Mouse (Mus musculus) layer of hippocampus, adult 11-12 months (tissue): ENCODE measurements around the gene Scrn2.
A peak's percentile ranks its signal among the peaks of the same experiment; 100 is the strongest.

Experiments
- DNase-seq: peaks from one replicate; pipeline ENCODE4 v3.0.0; 2022; ENCODE audit warnings: low spot score

The Scrn2 gene

DNA sequence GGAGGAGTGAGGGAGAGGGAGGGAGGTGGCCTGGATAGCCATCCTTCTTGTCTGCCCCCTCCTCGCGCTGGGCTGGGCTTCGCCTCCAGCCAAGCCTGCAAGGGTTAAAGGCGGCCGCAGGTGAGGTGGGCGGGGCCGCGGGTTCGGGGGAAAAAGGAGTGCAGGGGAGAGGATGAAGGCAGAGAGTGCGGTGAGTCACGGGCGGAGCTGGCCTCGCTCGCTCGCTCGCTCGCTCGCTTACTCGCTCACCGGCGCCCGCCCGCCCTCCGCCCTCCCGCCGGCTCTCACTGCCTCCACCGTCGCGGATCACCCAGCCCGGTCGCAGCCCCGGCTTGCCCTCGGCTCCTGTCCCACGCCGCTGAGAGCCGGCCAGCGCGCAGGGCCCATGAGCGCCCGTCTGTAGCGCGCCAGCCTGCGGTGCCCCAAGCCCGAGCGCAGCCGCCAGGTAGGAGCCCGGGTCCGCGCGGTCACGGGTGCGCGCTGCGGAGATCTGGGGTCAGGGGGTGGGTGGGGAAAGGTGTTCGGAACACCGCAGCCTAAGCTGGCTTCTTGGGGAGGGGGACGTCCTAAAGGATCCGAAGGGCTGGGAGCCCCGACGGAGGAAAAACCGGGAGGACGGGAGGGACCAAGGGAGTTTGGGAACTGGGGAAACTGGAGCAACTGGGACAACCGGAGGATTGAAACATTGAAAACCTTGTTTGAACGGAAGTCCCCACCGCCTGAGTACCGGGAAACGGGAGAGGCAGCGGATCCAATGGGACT, 11.0 kb upstream of the Scrn2 start:
- no peak for DNase-seq

DNA sequence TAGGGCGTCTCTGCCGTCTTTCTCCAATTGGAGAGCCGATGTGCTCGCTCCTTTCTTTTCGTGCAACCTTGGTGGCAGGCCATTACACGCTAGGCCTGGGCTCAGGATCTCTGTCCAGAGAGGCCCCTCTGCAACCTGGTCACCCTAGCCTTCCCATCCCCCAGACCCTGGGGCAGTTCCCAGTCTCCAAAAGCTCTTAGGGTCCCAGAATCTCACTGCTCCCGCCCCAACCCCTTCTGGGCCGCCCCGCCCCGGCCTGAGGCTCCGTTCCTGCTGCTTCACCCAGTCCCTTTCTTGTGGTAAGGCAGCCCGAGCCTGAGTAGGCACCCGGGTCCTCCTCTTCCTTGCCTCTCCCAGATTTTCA, 10.4 kb upstream of the Scrn2 start:
- no peak for DNase-seq

DNA sequence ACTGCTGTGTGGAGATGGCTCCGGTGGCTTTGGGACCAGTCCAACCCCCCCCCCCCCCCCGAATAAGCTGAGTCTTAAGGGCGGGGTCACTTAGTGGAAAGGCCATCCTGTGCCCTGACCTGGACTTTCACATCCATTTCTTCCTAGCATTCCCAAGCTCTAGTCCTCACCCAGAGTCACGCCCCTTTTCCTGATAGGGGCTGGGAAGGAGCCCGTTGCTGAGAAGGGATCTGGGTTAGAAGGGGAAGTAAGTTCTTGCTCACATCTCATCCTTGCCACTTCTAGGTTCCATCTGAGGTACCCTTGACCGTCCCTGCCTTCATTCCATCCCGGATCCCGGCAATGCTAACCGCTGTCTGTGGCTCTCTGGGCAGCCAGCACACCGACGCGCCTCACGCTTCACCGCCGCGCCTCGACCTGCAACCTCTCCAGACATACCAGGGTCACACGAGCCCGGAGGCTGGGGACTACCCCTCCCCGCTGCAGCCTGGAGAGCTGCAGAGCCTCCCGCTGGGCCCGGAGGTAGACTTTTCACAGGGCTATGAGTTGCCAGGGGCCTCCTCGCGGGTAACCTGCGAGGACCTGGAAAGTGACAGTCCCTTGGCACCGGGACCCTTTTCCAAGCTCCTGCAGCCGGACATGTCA, 8.5 kb upstream of the Scrn2 start:
- no peak for DNase-seq

DNA sequence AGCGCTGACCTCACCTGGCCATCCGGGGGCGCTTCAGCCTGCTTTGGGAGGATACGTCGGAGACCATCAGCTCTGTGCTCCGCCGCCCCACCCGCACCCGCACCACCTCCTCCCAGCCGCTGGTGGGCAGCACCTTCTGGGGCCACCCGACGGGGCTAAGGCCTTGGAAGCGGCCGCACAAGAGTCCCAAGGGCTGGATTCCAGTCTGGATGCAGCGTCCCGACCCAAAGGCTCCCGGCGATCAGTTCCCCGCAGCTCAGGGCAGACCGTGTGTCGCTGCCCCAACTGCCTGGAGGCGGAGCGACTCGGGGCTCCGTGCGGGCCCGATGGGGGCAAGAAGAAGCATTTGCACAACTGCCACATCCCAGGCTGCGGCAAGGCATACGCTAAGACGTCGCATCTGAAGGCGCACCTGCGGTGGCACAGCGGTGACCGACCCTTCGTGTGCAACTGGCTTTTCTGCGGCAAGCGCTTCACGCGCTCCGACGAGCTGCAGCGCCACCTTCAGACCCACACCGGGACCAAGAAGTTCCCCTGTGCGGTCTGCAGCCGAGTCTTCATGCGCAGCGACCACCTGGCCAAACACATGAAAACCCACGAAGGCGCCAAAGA, 7.8 kb upstream of the Scrn2 start:
- peak; percentile 63 for DNase-seq

DNA sequence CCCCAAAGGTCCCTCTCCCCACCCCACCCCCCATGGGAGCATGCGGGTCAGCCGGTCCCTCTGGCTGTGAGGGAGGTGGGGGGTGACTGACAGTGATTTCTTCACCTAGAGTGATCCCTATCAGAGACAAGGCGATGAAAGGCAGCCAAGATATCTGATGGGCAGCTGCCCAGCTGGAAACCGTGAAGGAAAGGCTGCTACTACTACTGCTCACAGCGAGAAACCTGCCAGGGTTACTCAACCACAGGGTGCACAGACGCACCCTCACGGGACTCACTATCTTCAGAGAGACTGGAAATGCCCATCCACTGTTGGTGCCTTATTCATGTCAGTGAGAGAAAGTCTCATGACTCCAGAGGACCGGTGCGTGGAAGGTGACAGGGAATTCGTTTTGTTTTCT, 4.8 kb upstream of the Scrn2 start:
- no peak for DNase-seq

DNA sequence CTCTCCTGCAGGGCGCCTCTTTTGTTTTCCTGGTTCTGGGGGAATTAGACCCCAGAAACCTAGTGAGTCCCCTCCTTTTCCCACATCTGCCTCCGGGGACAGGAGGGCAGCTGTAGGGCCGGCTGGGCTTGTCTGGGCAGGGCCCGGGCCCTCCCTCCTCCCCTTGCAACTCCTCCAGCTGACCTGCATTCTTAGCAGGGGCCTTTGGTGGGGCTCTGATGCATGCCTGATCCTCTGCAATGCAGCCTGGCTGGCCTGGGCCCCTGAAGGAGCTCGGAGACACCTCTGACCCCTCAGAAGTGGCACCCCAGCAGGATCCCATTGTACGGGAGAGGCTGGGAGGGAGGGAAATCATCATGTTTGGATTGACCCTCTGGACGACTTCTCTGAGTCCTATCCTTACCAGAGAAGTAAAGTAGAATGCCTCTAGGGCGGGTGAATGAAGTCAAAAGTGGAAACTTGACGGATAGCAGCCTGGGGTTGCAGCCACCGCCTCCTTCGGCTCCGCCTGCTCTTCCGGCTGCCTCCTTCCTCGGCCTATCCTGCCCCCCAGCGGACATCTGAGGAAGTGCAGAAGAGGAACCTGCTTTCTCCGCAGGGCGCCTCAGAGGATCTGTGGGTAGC, 3.9 kb upstream of the Scrn2 start:
- peak; percentile 81 for DNase-seq

DNA sequence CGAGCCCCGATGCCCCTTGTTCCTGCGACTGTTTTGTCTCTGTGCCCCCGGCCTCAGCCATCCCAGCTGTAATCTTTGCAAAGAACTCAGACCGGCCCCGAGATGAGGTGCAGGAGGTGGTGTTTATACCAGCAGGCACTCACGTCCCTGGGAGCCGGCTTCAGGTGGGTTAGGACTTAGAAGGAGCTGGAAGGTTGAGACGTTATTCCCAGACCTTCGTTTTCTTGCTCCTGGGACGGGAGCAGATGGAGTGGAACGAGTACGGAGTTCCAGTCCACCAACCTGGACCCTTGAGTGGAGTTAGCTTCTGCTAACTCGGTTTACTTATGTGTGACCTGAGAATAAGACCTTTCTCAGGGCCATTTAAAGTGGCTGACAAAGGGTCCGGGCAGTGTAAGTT, 688 bp downstream of the Scrn2 start:
- DNase-seq, result no peak

DNA sequence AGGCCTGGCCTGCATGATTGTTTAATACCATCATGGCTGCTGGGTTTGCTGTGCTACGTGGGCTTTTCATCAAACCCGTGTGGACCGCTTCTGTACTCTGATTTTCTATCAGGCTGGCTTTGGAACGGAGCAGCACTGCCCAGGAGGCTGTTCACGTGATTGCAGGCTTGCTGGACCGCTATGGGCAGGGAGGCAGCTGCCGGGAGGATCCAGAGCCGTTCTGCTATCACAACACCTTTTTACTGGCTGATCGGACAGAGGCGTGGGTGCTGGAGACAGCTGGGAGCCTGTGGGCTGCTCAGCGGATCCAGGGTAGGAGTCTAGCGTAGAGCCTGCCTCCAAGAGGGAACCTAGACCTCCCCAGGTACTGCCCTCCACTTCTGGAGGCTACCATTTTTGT, 2.2 kb downstream of the Scrn2 start:
- no peak for DNase-seq

DNA sequence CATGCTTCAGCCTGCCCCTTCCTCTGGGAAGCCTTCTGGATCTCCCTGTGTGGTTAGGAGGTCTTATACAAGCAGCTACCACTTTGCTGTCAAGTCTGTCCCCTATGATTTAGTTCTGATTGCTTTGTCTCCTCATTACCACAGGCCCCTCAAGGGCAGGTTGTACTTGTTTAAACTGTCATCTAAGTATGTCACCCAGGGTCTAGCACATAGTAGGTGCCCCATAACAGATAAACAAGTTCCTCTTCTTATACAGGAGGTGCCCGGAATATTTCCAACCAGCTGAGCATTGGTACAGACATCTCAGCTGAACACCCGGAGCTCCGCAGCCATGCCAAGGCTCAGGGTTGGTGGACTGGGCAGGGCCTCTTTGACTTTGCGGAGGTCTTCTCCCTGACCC, 2.8 kb downstream of the Scrn2 start:
- DNase-seq, result no peak

DNA sequence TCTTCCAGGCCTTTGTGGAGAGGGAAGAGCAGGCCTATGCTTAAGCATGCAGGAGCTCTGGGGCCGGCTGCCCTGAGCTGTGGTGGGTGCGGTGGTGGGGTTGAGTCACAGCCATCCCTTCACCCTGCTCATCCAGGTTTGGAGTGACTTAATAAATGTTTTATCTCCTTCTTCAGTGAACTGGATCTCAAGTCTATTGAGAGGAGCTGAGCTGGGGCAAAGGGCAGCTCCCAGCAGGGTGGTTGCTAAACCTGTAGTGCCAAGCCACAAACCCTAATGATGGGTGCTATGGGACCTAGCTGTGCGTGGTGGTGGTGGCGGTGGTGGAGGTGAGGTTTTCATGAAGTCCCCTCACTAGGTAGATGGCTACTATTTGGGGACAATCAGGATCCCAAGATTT, 4.0 kb downstream of the Scrn2 start:
- DNase-seq, result no peak

DNA sequence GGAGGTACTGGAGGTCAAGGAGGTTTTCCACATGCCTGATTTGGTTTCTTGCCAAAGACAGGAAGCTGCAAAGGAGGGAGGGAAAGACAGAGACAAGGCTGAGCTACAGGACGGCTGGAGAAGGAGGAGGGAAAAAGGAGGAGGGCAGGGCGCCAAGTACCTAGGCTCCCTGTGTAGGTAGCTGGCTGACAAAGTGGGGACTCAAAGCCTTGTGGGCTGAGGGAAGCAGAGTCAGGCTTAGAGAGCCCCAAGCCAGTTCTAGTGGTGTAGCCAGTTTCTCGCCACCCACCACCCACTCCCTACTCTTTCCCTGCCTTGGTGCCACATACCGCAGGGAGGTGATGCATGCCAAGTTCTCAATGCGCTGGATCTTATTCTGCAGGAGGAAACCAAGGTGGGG, 6.4 kb downstream of the Scrn2 start:
- DNase-seq, result no peak

DNA sequence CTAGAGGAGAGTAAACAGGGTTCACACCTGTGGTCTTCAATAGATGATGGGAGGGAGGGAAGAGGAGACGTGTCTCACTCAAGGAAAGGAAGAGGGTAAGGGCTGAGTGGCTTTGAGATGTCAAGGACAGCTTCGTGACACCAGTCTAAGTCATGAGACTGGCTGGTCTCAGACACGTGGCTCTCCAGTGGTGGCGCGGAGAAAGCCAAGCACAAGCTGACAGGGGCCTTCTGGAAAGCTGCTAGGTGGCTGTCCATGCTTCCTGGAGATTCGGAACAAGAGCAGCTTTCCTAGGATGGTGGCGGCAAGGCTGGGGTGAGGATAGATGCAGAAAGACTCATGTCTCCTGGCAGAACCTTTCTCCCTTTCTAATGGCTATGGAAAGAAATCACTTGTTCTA, 9.1 kb downstream of the Scrn2 start:
- DNase-seq, result no peak

DNA sequence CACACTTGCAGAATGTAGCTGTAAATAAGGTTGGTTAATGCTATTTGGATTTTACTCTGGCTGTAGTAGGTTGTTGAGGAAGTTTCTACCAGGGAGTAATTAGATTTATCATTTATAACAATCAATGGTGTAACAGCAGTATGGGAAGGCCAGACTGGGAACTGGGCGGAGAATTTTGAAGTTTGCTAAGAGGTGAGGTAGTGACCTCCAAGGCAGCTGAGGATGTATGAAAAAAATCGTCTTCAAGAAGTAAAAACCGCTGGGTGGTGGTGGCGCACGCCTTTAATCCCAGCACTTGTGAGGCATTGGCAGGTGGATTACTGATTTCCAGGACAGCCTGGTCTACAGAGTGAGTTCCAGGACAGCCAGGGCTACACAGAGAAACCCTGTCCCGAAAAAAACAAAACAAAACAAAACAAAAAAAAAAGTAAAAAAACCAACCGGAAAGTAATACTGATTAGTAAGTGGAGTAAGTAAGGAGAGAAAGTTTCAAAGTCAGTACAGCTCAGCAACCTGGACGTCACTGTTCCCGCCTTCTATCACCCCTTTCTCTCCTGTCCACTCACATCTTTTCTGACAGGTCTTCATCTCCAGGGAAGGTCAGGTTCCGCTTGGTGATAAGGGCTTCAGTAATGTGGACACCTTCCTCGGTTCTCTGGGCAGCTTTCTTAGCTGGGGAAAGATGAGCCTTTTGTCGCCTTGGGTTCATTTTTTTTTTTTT, 10.7 kb downstream of the Scrn2 start:
- no peak for DNase-seq

DNA sequence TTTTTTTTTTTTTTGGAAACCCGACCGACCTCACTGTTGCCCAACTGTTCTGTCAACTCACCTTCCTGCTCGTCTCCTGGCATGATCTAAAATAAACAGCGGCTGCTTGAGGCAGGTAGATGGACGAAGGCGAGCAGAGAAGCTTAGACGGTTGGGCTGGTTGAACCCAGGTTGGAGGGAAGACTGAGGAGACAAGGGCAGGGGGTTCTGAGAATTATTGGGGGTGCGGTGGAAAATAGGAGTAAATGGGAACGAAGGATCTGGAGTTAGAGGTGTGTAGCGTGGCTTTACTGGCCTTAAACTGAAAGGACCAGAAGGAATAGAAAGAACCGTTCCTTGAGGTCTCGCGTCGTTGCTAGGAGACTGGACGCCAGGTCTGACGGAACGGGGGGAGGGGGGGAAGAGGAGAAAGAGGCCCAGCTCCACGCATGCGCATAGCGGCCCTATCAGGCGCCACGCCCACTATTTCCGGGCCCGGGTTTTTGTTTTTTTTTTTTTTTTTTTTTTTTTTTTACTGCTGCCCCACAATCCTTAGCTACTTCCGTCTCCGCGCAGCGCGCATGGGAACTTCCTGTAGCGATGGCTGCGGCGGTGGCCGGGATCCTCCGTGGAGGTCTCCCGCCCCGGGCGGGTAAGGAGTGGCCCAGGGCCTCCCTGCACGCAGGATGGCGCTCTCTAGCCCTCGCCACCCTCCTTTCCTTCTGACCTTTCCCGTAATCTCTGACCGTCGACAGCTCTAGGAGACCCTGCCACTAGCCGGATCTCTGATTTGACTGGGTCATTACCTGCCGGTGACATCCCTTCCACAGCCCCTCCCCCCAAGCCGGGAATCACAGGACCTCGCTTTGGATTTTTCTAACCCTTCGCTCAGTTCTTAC, 11.5 kb downstream of the Scrn2 start, which contains the start of the genes Lrrc46 and Mrpl10:
TSS of gene Lrrc46 (minus strand) at position 386 of the 878 bp plus-strand sequence.
TSS of gene Mrpl10 (plus strand) at position 539 of the 878 bp plus-strand sequence.
- peak; percentile 84 for DNase-seq

DNA sequence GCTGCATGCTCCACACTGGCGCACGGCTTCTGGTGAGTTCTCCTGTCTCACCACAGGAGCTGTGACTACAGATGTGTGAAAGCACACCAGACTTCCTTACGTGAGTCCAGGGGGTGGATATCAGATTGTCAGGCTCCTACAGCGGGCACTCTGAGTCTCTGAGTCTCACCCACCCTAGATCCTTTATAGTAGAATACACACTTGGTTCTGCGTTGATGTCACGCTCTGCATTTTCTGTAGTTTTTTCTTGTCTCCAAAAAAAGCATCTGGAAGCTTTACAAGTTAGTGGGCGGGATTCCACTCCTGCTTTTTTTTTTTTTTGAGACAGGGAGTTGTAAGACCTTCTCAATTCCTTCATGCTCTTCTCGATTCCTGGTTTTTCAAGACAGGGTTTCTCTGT, 15.2 kb downstream of the Scrn2 start:
- DNase-seq, result no peak

DNA sequence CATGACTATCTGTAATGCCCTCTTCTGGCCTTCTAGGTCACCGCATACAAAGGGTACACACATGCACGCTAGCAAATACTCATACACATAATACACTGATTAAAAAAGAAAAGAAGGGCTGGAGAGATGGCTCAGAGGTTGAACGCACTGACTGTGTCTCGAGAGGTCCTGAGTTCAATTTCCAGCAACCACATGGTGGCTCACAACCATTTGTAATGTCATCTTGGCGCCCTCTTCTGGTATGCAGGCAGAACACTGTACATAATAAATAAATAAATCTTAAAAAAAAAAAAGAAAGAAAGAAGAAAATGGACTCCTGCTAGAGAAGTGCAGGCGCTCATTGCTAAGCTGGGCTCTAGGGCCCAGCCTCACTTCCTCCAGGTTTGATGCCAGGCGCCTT, 16.1 kb downstream of the Scrn2 start:
- no peak for DNase-seq

DNA sequence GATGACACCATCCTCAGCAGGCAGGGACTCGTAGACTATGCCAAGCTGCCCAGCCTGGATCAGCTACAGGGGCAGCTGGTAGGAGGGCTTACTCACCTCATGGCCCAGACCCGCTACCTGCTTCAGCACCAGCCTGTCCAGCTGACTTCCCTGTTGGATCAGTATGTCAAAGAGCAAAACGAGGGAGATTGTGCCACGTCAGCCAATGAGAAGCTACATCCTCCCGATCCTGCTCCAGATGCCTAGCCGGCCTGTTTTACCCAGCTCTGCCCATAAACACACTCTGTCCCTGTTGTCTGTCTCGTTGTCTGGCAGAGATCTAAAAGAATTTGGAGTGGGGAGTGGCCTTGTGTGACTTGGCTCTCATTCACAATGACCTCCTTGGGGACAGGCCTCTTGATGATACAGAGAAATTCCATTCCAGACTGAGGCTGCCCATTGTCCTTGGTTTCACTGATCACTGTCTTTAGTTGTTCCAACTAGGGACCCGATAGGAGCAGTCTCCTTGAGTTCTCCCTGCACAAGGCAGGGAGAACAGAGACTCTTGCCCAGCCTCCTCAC, 18.4 kb downstream of the Scrn2 start:
- DNase-seq, result no peak

DNA sequence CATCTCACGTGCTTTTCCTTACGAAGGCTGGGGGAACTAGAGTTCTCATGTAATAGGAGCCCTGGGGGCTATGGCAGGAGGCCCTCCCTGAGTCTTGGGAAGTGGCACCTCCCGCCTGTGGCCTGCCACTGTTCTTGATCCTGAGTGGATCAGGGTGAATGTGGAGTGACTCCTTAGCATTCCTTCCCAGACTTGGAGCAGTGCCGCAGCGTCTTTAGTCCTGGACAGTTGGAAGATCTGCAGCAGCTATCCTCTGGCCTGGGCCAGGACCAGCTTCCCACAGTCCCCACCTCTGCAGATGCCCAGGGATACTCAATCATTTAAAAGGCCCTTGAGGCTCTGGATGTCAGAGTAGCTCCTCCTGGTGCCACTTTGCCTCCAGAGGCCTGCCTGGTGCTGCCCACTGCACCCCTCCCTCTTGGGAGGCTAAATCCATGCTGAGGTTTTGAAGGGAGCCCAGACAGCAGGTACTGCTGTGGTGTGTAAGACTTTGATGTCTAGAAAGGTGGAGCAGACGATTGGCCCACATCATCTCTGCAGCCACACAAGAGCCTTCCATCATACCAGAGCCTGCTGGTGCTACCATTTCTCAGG, 19.9 kb downstream of the Scrn2 start:
- no peak for DNase-seq

DNA sequence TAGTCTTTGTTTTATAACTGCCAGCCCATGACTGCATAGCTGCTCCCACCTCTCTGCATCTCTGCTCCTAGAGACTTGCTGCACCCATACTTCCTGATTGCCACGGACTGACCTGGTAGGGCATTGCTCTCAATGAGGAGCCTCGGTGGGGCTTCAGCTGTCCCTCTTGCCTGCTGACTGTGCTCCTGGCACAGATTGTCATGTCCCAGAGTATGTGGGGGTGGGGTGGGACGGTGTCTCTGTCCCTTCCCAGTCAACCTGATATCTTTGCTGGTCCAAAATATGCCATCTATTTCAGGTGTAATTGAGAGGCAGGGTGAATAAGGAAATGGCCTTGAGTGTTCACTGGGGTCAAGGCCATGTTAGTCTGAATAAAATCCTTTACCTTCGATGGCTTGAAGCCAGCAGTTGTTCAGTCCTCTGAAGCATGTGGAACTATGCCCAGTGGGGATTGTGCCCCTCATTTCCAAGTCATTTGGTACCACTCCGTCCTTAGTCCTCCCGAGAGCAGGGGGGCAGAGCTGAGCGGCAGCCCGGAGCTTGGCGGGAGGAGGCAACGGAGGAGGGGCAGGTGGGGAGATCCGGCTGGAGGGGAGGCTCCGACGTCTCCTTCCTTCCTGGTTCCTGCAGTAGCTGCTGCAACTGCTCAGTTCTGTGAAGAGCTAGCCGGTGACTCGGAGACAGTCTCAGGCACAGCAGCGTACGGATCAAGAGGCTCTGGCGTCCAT, 20.6 kb downstream of the Scrn2 start, which contains the start of gene Osbpl7:
TSS of gene Osbpl7 (plus strand) at position 413 of the 728 bp plus-strand sequence.
- peak; percentile 81 for DNase-seq
